Mouse (Mus musculus): ENCODE results near the gene Palm2.

DNA sequence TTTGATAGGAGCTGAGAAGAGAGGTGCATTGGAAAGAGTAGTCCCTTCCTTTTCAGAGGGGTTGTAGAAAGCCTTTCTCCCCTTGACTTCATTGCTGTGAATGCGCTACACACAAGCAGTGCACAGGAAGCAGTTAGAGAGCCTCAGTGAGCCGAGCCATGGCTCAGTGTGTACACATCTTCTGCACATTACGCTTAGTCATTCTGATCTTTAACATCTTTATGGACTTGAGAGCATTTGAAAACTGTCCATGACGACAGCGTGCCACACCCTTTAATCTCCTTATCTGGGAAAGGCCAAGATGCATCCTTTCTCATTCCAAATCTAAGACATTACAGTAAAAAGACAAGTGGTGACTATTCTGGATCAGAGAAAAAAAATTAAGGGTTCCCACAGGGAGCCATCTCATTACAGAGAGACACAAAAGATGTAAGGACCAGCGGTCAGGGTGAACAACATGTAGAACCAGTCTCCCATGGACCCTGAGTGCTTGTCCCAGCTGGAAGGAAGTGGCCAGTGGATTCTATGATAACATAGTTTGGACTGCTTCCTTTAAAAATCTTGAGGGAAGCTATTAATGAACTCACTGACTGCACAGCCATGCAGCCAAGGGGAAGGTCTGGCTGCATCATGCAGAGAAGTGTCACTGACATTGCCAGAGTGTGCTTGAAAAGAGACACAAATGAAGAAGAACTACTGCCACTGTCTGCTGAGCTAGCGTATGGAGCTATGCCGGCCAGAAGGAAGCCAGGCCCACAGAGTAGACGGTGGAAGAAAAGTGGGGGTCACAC, 91.4 kb downstream of the Palm2 start:
- TF ChIP-seq CTCF (conservative IDR thresholded peaks at IDR 0.05; ENCODE audit: low read length) (no peak), NANOG (IDR thresholded peaks at IDR 0.05; ENCODE audit: borderline replicate concordance, low read length) (no peak)

Data from E14TG2a.4 (cell line).